Mouse (Mus musculus) lung, adult 10 weeks (tissue): ENCODE results near the gene Zmiz2. TPM values are rescaled to one million over a fixed set of nuclear protein-coding genes. Genes with fewer than 3 reads are reported as not detected.

Source experiments
- polyA plus RNA-seq: library from polyadenylated mRNA; stranded (reverse); fragments of 350-450 nt; fragmentation: Illumina TruSeq; extraction: RNeasy Lipid Tissue Mini Kit (QIAGEN cat#74804); gene quantifications from one replicate; pipeline ENCODE4 v1.2.3, GENCODE M21; 2014; ENCODE audit warnings: low read depth, low replicate concordance; ENCODE audit not compliant: insufficient read depth

Zmiz2 gene
- polyA plus RNA-seq, result 15.7 TPM

DNA sequence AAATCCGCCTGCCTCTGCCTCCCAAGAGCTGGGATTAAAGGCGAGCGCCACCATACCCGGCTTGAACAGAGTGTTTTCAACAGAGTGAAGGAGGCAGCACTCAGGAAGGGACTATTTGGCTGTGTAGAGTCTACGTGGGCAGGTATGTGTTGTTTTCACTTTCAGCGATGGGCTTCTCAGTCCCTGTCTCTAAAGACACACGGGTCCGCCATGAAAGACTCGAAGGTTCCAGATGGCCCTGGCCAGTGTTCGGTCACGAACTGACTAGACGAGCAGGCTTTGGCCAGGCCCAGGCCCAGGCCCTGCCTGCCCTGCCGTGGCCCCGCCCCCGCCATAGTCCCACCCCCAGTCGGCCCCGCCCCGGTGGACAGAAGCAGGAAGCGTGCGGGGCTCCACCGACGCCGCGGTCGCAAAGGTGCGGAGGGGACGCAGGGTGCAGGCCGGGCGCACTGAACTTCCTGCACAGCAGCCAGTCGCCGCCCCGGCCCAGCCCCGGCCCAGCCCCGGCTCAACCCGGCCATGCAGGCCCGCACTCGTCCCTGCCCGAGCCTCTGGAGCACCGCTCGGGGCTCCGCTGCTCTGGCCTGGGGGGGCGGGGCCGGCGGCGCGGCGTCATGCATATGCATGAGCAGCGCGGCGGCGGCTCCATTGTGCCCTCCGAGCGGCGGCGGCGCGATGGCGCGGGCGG lies at the start of gene Zmiz2:
Zmiz2 (plus strand) TSS at position 349 of the 688 bp plus-strand sequence.

DNA sequence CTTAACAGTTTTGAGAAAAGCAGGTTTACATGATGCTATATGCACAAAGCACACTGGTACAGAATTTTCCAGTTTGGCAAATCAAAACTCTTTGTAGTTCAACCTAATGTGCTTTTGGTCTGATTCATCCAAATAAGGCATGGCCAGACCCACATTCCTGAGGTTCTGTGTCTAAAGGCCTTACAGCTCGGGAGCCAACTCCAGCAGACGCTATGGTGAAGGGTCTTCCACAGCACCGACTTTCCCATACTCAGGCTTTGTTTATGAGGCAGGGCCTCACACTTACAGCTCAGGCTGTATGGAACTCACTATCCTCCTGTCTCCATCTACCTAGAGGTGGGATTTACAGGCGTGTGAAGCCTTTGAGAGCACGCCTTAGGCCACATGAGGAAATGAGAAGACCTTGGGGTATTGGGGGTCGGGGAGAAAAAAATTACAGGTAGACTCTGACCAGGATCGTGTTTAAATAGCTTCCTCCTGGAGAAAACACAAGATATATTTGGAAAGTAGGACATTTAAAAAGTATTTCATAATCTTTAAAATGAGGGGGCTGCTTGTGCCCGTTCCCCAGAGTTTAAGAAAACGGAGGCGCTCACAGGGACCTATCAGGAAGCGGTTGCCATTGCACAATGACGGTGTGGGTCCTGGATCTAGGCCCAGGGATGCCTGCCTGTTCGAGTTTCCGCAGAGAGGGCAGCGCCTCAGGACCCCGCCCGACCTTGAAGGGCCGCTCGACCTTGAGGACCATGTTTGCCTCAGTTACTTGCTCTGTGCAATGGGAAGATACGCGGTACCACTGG lies 26.1 kb downstream of the Zmiz2 start, which contains the start of gene Ppia:
Ppia (plus strand) TSS at position 693 of the 800 bp plus-strand sequence.

DNA sequence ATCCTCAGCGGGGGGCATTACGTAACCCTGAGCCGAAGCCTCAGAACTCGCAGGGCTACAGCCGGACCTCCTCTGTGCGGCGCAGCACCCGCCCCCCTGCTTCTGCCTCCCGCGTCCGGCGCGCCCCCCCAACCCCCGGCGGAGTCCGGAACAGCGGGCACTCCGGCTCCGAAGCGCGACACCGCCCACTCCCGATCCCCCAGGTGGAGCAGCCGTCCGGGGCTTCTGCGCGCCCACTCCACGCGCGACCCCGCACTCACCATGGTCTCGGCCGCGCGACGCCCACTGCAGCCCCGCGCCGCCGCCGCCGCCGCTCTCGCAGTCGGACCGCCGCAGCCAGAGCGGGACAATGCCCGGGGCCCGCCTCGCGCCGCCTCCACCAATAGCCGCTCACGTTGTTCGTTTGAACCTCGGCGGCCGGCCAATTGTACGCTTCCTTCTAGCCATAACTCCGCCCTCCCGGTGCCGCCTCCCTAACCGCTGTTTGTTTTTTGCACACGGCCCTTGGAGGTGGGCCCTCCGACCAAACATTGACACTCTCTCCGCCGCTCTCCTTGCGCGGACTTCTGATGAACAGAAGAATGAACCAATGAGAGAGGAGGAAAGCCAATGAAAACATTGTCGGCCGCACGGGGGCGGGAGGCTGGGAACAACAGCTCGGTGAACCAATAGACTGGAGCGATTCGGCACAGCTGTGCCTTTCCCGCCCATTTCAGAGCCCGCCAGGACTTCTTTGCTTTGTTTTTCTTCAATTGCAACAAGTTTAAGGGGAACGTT lies 55.4 kb downstream of the Zmiz2 start, which contains the start of gene H2afv:
H2afv (minus strand) TSS at position 367 of the 777 bp plus-strand sequence.

Other genes starting within 250 kb of the Zmiz2 start
- not detected for gene A730071L15Rik, start 189.0 kb upstream of the Zmiz2 start, polyA plus RNA-seq
- gene Nudcd3, start 188.7 kb upstream of the Zmiz2 start, polyA plus RNA-seq, result 31.4 TPM
- gene Npc1l1, start 158.9 kb upstream of the Zmiz2 start, polyA plus RNA-seq, result not detected
- gene Ddx56, start 121.3 kb upstream of the Zmiz2 start, polyA plus RNA-seq, result 22.9 TPM
- 67.5 TPM for gene Tmed4, start 114.2 kb upstream of the Zmiz2 start, polyA plus RNA-seq
- gene Ogdh, start 97.4 kb upstream of the Zmiz2 start, polyA plus RNA-seq, result 68.9 TPM
- gene Ppia, start 26.4 kb downstream of the Zmiz2 start, polyA plus RNA-seq, result 1,907 TPM
- 125 TPM for gene H2afv, start 55.4 kb downstream of the Zmiz2 start, polyA plus RNA-seq
- 17.3 TPM for gene Purb, start 86.8 kb downstream of the Zmiz2 start, polyA plus RNA-seq
- 14.6 TPM for gene Myo1g, start 131.9 kb downstream of the Zmiz2 start, polyA plus RNA-seq
- gene Ccm2, start 157.8 kb downstream of the Zmiz2 start, polyA plus RNA-seq, result 37.8 TPM
- 2.9 TPM for gene Nacad, start 217.0 kb downstream of the Zmiz2 start, polyA plus RNA-seq
- 12.1 TPM for gene Tbrg4, start 237.0 kb downstream of the Zmiz2 start, polyA plus RNA-seq
- gene Wap, start 249.6 kb downstream of the Zmiz2 start, polyA plus RNA-seq, result not detected